Mouse (Mus musculus): ENCODE measurements around the gene Prr13. TPM values are rescaled to one million over a fixed set of nuclear protein-coding genes. Genes with fewer than 3 reads are reported as not detected.

Prr13 gene
- polyA plus RNA-seq, 1 experiment from 2014 or later = 98.2 TPM

GRCm38 (mm10) chr15:102468675-102469370 is 10.0 kb downstream of the Prr13 start:
- H3K27ac ChIP-seq = no peak overlapping the region
- no peak for DNase-seq (ENCODE audit: low spot score)
- no peaks in the 10 kb centered on the region for H3K27me3 ChIP-seq (ENCODE audit: insufficient read depth, poor library complexity, severe bottlenecking)
- H3K4me3 ChIP-seq = no peak overlapping the region
- no peaks in the 10 kb centered on the region; the same call in 1 of the 2 replicates for H3K9me3 ChIP-seq
- WGBS = 95% methylated on average over 9 of the region's 9 CpGs
- H3K36me3 ChIP-seq = peaks cover 21% of the 10 kb centered on the region
- H3K4me1 ChIP-seq (replicated peaks) = peaks cover 19% of the 10 kb centered on the region

DNA sequence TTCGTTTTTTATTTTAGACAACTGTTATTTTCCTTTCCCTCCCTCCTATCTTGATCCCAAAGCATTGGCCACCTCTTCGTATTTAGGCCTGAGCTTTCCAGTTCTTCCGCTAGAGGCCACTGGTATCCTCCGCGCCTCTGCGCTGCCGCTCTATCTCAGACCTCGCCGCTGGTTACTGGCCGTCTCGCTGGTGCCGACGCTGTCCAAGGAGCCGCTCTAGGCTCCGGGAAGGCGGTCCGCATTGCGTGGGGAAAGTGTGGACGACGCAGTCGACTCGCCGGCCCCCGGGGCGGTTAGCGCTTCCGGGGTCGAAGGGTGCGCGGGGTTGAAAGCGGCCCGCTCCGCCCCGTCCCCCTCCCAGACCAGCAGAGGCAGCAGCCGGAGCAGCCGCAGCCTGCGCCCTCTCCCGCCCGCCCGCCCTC is 11.4 kb downstream of the Prr13 start, which contains the start of gene Pcbp2:
Gene Pcbp2, plus strand, starts transcription at position 357 of the 422 bp plus-strand sequence.
- H3K27ac ChIP-seq = peak within 1 kb of the TSS; percentile 99
- H3K4me1 ChIP-seq (replicated peaks) = peaks cover 19% of the 10 kb centered on the region
- peak; percentile 97 for DNase-seq (ENCODE audit: low spot score)
- no peaks in the 10 kb centered on the region for H3K27me3 ChIP-seq (ENCODE audit: insufficient read depth, poor library complexity, severe bottlenecking)
- H3K9me3 ChIP-seq = no peaks in the 10 kb centered on the region; the same call in 1 of the 2 replicates
- peak within 1 kb of the TSS; percentile 95 for H3K4me3 ChIP-seq
- under 1% methylated on average over 35 of the region's 40 CpGs for WGBS
- H3K36me3 ChIP-seq = peaks cover 35% of the 10 kb centered on the region

DNA sequence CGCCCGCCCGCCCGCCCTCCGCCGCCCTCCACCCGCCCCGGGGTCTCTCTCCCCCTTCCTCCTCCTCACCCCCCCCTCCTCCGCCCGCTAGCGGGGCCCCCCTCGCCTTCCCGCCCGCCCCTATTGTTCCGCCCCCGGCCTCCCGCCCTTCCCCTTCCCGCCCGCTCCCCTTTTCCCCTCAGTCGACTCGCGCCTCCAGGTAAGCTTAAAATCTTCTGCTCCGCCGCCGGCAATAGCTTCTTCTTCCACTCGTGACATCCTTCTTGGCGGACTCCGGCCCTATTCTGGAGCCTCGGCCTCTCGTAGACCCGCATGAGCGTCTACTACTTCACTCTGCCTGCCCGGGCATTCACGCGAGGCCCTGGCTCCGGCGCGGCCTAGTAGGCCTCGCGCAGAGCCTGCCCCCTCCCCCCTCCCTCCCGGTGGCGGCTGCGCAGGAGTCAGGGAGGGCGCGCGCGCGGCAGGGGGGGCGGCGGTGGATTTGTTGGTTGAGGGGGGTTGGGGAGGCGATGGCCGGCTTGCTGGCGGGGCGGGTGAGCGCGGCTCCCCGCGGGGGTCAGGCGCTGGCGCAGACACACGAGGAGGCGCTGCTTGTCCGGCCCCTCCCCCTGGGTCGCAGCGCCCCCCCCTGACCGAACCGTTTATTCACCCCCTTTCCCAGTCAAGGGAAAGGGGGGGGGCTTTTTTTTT is 11.9 kb downstream of the Prr13 start:
- WGBS = under 1% methylated on average over 50 of the region's 67 CpGs
- no peaks in the 10 kb centered on the region; the same call in 1 of the 2 replicates for H3K9me3 ChIP-seq
- H3K4me1 ChIP-seq (replicated peaks) = peaks cover 19% of the 10 kb centered on the region
- H3K4me3 ChIP-seq = peak overlapping the region; percentile 95
- peak; percentile 84 for DNase-seq (ENCODE audit: low spot score)
- peaks cover 41% of the 10 kb centered on the region for H3K36me3 ChIP-seq
- peak overlapping the region; percentile 99 for H3K27ac ChIP-seq
- no peaks in the 10 kb centered on the region for H3K27me3 ChIP-seq (ENCODE audit: insufficient read depth, poor library complexity, severe bottlenecking)

GRCm38 (mm10) chr15:102471295-102471645 is 12.4 kb downstream of the Prr13 start:
- H3K4me1 ChIP-seq (replicated peaks) = peaks cover 19% of the 10 kb centered on the region
- H3K9me3 ChIP-seq = no peaks in the 10 kb centered on the region; the same call in 1 of the 2 replicates
- H3K4me3 ChIP-seq = peak overlapping the region; percentile 95
- H3K36me3 ChIP-seq = peaks cover 46% of the 10 kb centered on the region
- DNase-seq (ENCODE audit: low spot score) = no peak
- under 1% methylated on average over 10 of the region's 10 CpGs for WGBS
- no peaks in the 10 kb centered on the region for H3K27me3 ChIP-seq (ENCODE audit: insufficient read depth, poor library complexity, severe bottlenecking)
- H3K27ac ChIP-seq = peak overlapping the region; percentile 99

GRCm38 (mm10) chr15:102471727-102472126 is 12.9 kb downstream of the Prr13 start:
- peaks cover 50% of the 10 kb centered on the region for H3K36me3 ChIP-seq
- H3K27me3 ChIP-seq (ENCODE audit: insufficient read depth, poor library complexity, severe bottlenecking) = no peaks in the 10 kb centered on the region
- H3K9me3 ChIP-seq = no peaks in the 10 kb centered on the region; the same call in 1 of the 2 replicates
- no peak for DNase-seq (ENCODE audit: low spot score)
- peaks cover 19% of the 10 kb centered on the region for H3K4me1 ChIP-seq (replicated peaks)
- peak overlapping the region; percentile 95 for H3K4me3 ChIP-seq
- no peak overlapping the region for H3K27ac ChIP-seq

GRCm38 (mm10) chr15:102473246-102473645 is 14.4 kb downstream of the Prr13 start:
- 82% methylated on average over 2 of the region's 2 CpGs for WGBS
- Histone ChIP-seq H3K27me3 (ENCODE audit: insufficient read depth, poor library complexity, severe bottlenecking) (no peaks in the 10 kb centered on the region), H3K4me3 (0 out of 2 replicates have a peak overlapping the region, but pooled peaks have one; percentile 95), H3K4me1 (replicated peaks) (peaks cover 19% of the 10 kb centered on the region), H3K27ac (no peak overlapping the region), H3K9me3 (no peaks in the 10 kb centered on the region; the same call in 1 of the 2 replicates), H3K36me3 (peaks cover 65% of the 10 kb centered on the region)
- no peak for DNase-seq (ENCODE audit: low spot score)

DNA sequence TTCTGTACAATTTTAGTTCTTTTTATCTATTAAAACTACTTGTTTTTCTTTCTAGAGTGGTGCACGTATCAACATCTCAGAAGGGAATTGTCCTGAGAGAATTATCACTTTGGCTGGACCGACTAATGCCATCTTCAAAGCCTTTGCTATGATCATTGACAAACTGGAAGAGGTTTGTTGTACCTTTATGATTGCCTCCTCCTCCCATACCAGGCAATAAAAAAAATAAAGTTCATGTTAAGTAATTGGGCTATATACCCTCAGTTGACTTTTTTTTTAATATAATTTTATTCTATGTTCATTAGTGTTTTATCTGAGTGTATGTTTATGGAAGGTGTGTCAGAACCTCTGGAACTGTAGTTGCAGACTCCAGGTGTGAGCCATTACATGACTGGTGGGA is 15.7 kb downstream of the Prr13 start:
- no peak overlapping the region for H3K4me3 ChIP-seq
- H3K27me3 ChIP-seq (ENCODE audit: insufficient read depth, poor library complexity, severe bottlenecking) = no peaks in the 10 kb centered on the region
- no peaks in the 10 kb centered on the region for H3K9me3 ChIP-seq
- H3K36me3 ChIP-seq = peaks cover 69% of the 10 kb centered on the region
- H3K27ac ChIP-seq = no peak overlapping the region
- DNase-seq (ENCODE audit: low spot score) = no peak
- 92% methylated on average over 2 of the region's 2 CpGs for WGBS
- peaks cover 19% of the 10 kb centered on the region for H3K4me1 ChIP-seq (replicated peaks)

DNA sequence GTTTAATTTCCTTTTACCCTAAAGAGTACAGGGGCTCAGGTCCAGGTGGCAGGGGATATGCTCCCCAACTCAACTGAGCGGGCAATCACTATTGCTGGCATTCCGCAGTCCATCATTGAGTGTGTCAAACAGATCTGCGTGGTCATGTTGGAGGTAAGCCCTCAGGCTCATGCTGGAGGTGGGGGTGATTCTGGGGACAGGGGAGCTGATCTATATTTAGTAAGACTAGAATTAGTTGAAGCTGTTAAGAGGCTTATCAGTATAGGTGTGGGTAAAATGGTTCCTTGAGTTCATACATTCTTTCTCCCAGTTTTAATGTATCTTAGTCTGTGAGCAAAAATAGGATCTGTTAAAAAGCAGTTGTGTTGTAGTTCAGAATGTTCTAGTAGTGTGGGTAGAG is 24.3 kb downstream of the Prr13 start:
- 93% methylated on average over 3 of the region's 3 CpGs for WGBS
- no peak for DNase-seq (ENCODE audit: low spot score)
- no peak overlapping the region for H3K4me3 ChIP-seq
- no peaks in the 10 kb centered on the region for H3K4me1 ChIP-seq (replicated peaks)
- no peak overlapping the region for H3K27ac ChIP-seq
- H3K27me3 ChIP-seq (ENCODE audit: insufficient read depth, poor library complexity, severe bottlenecking) = no peaks in the 10 kb centered on the region
- H3K9me3 ChIP-seq = no peaks in the 10 kb centered on the region
- peaks cover 97% of the 10 kb centered on the region for H3K36me3 ChIP-seq

DNA sequence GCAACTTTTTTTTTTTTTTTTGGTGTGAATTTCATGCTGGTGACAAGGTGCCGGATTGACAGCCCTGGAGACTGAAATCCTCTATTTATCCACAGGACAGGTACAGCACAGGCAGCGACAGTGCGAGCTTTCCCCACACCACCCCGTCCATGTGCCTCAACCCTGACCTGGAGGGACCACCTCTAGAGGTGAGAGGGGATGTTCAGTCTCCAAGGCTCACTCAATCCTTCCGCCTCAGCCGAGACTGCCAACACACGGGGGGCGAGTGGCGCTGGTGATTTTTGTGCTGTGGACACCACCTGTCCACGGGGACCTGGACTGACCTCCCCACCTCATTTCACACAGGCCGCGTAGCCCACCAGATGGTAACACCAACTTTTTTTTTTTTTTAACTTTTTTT is 27.0 kb downstream of the Prr13 start:
- DNase-seq (ENCODE audit: low spot score) = no peak
- no peak overlapping the region for H3K4me3 ChIP-seq
- H3K9me3 ChIP-seq = no peaks in the 10 kb centered on the region
- H3K27me3 ChIP-seq (ENCODE audit: insufficient read depth, poor library complexity, severe bottlenecking) = no peaks in the 10 kb centered on the region
- no peaks in the 10 kb centered on the region for H3K4me1 ChIP-seq (replicated peaks)
- 94% methylated on average over 12 of the region's 12 CpGs for WGBS
- no peak overlapping the region for H3K27ac ChIP-seq
- H3K36me3 ChIP-seq = peaks cover 99% of the 10 kb centered on the region

- Histone ChIP-seq H3K9me3 (no peaks in the 10 kb centered on the region), H3K4me1 (replicated peaks) (no peaks in the 10 kb centered on the region), H3K36me3 (peaks cover 100% of the 10 kb centered on the region), H3K27me3 (ENCODE audit: insufficient read depth, poor library complexity, severe bottlenecking) (no peaks in the 10 kb centered on the region), H3K4me3 (no peak overlapping the region), H3K27ac (no peak overlapping the region)
- WGBS = 84% methylated on average over 1 of the region's 1 CpGs
- DNase-seq (ENCODE audit: low spot score) = no peak
These were observed 28.8 kb downstream of the Prr13 start for GRCm38 (mm10) chr15:102487664-102488063.

GRCm38 (mm10) chr15:102498322-102498721 is 39.5 kb downstream of the Prr13 start:
- H3K4me1 ChIP-seq (replicated peaks) = no peaks in the 10 kb centered on the region
- H3K4me3 ChIP-seq = no peak overlapping the region
- DNase-seq (ENCODE audit: low spot score) = no peak
- peaks cover 99% of the 10 kb centered on the region for H3K36me3 ChIP-seq
- no peaks in the 10 kb centered on the region for H3K27me3 ChIP-seq (ENCODE audit: insufficient read depth, poor library complexity, severe bottlenecking)
- no peak overlapping the region for H3K27ac ChIP-seq
- no peaks in the 10 kb centered on the region for H3K9me3 ChIP-seq
- 92% methylated on average over 3 of the region's 3 CpGs for WGBS

DNA sequence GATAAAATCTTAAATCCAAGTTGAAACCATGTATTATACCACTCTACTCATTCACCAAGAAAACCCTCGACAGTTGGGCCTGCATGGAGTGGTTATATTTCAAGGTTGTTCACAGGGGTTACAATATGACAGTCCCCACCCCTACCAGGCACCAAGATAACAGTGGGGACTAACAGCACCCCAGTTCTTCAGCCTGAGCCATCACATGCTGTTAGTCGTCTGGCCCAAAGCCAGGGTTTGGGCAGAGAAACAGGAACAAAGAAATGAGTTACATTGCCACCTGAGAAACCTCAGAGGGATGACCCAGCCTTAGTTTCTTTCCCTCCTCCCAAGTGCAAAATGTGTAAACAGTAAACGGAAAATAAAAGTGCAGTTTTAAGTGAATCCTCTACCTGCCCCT is 40.5 kb downstream of the Prr13 start:
- no peaks in the 10 kb centered on the region for H3K9me3 ChIP-seq
- no peaks in the 10 kb centered on the region for H3K4me1 ChIP-seq (replicated peaks)
- H3K27ac ChIP-seq = no peak overlapping the region
- no peak for DNase-seq (ENCODE audit: low spot score)
- peaks cover 99% of the 10 kb centered on the region for H3K36me3 ChIP-seq
- H3K4me3 ChIP-seq = no peak overlapping the region
- WGBS = 80% methylated on average over 3 of the region's 3 CpGs
- H3K27me3 ChIP-seq (ENCODE audit: insufficient read depth, poor library complexity, severe bottlenecking) = no peaks in the 10 kb centered on the region

GRCm38 (mm10) chr15:102499851-102500250 is 41.0 kb downstream of the Prr13 start:
- DNase-seq (ENCODE audit: low spot score) = no peak
- Histone ChIP-seq H3K9me3 (no peaks in the 10 kb centered on the region), H3K27me3 (ENCODE audit: insufficient read depth, poor library complexity, severe bottlenecking) (no peaks in the 10 kb centered on the region), H3K4me1 (replicated peaks) (no peaks in the 10 kb centered on the region), H3K27ac (no peak overlapping the region), H3K4me3 (no peak overlapping the region), H3K36me3 (peaks cover 99% of the 10 kb centered on the region)
- WGBS = 92% methylated on average over 6 of the region's 6 CpGs
